Mouse (Mus musculus): ENCODE data around the gene Ltb.

GRCm38 (mm10) chr17:35162121-35162520 lies 32.1 kb upstream of the Ltb start:
- TF ChIP-seq CTCF (IDR thresholded peaks at IDR 0.05) (no peak), POLR2A (IDR thresholded peaks at IDR 0.05; ENCODE audit: insufficient read depth, low read depth, low read length) (no peak)

All from heart, adult 2 months (tissue).